Mouse (Mus musculus) embryo, embryonic 11.5 days (tissue): Measurements from ENCODE around the gene Pds5a.
"Not testable (repeated sequence)": the region's sequence is repeated elsewhere in the genome, so short reads cannot be mapped to it uniquely, and the experiment has no call there.

Experiments used
- DNase-seq: peaks from one replicate; pipeline ENCODE4 v3.0.0-alpha.2; 2012; ENCODE audit warnings: low read depth, low spot score

Gene Pds5a

DNA sequence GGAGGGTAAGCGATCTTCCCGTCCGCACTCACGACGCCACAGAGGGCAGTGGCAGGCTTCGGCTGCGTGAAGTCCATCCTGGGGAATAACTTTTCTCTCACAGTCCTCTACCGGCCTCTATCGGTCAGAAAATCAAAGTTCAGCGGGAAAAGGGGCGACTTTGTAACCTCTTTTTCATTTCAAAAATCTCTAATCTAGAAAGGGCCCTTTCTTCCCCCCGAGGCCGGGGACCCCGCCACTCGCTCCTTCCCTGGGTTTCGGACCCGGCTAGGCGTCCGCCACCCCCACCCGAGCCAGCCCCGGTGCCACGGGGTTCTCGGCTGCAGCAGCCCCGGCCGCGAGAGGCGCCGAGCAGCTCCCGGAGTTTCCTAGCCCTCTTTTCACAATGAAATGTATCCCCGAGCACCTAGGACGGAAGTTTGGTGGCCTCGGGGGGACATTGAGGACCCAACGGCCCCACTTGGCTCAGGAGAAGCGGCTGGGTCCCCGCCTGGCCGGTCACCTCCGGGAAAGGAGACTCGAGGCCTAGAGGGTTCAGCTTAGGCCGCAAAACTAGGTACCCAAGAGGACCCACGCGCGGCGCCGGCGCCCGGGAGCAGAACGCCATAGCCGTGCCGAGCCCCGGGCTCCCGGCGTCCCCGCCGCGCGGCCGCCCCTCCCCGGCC lies 1.1 kb downstream of the Pds5a start:
- DNase-seq: peak; percentile 58

DNA sequence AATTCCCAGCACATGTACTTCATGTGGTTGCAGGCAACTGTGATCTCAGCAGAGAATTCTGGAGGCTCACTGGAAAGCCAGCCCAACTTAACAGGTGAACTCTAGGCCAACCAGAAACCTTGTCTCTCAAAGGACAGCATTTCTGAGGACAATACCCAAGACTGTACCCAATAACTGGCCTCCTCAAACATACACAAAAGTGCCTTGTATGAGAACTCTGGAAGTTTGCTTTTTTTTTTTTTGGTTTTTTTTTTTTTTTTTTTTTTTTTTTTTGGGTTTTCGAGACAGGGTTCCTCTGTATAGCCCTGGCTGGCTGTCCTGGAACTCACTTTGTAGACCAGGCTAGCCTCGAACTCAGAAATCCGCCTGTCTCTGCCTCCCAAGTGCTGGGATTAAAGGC lies 4.0 kb downstream of the Pds5a start:
- not testable (repeated sequence) for DNase-seq

DNA sequence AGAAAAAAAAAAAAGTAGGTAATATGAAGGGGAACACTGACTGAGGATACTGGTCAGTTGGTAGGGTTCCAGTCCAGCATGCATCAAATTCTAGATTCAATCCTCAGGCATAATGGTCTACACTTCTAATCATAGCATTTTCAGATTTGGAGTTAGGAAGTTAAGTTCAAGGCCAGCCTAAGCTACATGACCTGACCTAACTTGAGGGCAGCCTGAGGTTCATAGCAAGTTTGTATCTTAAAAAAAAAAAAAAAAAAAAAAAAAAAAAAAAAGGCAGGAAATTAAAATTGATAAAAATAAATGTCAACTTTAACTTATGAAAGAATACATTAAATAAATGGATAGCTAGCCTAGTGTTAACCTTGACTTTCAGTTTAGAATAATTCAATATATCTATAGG lies 5.1 kb downstream of the Pds5a start:
- DNase-seq: no peak

DNA sequence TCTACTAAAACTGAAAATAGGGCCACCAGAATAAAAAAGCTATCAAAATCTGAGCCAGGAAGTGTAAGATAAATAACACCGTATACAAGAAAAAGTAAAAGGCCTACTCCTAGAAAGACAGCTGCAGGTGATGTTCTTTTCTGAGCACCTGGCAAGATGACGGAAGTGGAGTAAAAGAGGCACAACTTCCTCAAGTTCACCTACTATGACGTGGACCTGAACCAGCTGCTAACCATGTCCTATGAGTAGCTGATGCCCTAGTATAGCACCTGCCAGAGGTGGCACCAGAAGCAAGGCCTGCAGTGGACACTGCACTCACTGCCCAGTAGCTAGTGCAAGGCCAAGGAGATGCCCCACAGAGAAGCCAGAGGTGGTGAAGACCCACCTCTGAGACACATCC lies 9.3 kb downstream of the Pds5a start:
- DNase-seq: no peak

DNA sequence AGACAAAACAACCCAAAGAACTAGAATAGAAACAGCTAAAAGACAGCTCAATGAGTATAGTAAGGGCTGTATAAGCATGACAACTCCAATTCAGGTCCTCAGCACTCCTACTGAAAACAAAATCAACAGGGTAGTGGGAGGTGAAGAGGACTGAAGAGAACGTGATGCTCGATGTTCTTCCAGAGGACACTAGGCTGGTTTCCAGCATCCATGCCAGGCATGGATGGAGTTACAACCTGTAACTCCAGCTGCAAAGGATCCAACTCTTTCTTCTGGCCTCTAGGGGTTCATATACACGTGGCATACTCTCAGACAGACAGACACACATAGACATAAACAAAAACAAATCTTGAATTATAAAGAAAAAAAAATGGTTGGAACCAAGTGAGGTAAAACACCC lies 11.3 kb downstream of the Pds5a start:
- DNase-seq: no peak

DNA sequence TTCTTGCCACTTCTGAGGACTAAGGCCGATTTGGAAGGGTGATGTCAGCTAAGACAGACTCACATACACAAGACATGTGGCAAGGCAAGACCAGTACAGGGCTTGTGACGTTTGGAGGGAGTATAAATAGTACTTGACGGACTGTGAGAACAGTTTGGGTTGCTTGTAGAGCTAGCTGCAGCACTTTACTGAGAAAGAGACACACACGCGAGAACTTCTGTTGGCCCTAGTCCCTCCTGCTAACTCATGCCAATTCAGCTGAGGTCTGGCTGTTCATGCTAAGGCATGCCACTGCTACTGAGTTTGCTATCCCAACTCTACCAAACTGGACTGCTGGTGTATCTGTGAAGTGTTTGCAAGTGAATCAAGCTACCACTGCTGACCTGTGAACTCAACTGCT lies 19.2 kb downstream of the Pds5a start:
- no peak for DNase-seq

DNA sequence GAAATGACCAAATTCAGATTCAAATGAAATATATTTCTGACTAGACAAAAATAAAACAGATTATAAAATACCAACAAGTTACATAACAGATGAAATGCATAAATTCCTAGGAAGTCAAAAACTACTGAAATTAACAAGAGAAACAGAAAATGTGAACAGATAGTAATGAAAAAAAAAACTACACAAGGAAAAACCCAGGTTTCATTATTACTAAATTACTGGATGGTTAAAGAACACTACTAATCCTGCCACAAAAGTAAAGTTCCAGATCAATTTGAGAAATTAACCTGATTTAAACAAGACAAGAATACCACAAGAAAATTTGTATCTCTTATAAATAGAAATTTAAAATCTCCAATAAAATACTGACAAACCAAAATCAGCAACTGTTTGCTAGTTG lies 25.9 kb downstream of the Pds5a start:
- DNase-seq: no peak

DNA sequence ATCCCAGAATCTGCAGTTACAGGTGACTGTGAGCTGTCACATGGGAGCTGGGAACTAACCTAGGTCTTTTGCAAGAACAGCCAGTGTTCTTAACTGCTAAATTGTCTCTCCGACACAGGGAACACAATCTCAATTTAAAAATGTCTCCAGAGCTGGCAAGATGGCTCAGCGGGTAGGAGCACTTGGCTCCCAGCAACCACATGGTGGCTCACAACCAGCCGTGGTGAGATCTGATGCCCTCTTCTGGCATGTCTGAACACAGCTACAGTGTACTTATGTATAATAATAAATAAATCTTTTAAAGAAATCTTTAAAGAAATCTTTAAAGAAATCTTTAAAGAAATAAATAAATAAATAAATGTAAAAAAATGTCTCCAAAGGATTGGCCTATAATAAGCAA lies 30.4 kb downstream of the Pds5a start:
- no peak for DNase-seq

DNA sequence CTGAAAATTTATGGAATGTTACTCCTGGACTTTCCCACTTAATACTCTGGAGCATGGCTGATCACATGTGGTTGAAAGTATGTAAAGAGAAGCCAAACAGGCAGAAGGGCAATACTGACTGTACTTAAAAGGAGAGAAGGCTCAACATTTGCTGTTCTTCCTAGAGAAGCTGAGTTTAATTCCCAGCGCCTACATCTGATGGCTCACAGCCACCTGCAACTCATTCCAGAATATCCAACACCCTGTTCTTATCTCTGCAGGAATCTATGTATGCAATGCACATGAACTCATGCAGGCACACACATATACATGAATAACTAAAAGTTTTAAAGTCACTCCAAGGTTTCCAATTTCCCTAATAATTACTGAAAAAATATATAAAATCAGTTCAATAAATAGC lies 32.7 kb downstream of the Pds5a start:
- no peak for DNase-seq

DNA sequence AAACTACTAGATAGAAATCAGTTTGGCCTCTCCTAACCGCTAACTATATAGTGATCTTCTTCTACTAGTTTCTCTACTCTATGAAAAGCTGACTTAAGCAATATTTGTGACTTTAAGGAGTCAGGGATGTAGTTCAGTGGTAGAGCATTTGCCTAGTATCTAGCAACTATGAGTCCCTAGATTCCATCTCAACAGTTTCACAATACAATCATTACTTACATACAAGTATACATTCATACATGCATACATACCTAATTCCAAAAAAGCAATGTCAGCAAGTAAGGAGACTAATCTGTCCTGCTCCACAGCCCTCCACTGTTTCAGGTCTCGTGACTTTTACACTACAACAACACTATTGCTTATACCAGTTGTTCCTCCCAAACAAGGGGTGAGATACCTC lies 36.1 kb downstream of the Pds5a start:
- no peak for DNase-seq

DNA sequence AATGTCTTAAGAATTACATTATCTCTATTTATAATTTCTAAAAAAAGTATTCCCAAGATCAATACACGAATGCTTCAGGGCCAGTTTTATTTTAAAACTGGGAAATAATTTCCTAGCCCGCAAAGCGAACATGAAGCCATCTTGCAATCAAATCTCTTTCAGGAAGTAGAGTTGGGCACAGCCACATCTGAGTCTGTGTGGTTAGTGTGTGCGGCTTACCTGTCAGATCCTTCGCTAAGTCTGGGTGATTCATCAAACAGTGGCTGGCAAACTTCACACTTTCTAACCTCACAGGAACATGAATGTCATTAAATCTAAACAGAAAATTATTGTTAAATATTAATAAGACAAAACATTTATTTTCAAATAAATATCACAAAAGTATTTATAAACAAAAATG lies 44.3 kb downstream of the Pds5a start:
- no peak for DNase-seq

DNA sequence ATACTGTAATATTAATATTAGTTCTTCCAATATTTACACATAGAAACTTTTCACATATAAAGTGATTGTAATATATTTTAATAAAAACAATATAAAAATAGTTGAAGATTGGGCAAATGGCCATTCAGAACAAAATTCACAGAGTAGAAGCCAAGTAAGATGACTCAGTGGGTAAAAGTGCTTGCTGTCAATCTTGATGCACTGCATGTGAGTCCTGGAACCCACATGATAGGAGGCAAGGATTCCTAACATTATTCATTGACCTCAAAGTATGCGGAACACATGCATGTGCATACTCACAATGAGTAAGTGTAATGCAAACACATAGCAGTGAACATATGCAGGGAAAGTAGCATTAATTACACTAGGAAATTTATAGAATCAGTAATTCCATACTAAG lies 59.2 kb downstream of the Pds5a start:
- DNase-seq: no peak

DNA sequence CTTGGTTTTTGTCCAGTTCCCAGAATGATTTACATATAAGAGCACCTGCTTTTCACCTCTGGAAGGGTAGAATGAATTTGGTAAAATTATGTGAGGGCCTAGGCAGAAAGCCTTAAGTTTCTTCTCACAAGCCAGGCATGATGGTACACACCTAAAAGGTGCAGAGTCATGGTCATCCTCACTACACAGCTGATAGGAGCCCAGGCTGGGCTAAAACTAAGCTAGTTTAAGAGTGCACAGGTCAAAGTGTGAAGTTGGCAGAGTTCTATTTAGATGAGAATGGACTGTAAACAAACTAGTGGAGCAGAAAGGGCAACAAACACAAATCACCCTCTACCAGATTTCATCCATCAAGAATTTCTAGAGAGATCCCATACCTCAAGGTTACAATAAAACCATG lies 73.7 kb downstream of the Pds5a start:
- DNase-seq: no peak

DNA sequence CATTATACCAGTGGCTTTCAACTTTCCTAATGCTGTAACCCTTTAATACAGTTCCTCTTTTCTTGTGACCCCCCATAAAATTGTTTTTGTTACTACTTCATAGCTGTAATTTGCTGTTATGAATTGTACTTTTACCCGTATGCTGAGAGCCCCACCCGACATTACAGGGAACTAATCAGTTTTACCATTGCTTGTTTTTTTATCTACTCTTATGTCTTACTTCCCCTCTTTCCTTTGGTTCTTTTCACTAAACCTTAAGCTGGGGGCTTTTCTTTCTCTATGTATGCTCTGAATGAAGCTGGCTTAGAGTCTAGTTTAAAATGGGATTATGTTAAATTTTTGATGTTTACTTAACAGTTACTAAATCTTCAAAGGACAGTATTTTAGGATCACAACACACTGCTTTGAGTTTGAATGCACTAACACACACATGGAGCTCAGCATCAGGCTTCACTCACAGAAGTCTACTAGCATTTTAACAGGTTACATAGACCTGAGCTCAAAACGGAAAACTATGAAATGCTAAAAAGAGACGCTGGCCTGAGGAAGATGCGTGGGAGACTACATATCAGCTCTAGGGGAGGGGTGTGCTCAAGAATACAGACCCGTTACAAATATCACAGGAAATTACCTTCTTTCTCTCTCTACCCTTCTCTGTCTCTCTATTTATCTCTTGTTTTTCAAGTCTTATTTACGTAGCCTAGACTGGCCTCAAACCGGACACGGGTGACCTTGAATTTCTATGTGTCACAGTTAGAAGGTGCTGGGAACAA lies 84.7 kb downstream of the Pds5a start:
- DNase-seq: no peak

DNA sequence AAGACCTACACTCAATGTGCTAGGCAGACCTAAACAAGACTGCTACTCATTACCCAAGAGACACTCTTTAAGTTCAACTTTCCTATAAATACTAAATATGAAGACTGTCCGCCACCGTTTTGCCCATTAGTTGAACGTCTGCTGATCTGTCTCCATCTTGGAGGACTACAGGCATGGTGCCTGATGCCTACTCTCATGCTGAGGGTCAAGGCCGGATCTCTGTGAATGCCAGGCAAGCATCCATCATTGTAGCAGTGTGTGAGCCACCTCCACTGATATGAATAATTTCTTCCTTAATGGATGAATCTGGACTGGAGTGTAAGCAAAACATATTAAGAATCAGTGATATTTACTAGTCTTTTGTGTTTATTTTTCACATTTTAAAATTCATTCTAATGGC lies 87.5 kb downstream of the Pds5a start:
- DNase-seq: no peak

DNA sequence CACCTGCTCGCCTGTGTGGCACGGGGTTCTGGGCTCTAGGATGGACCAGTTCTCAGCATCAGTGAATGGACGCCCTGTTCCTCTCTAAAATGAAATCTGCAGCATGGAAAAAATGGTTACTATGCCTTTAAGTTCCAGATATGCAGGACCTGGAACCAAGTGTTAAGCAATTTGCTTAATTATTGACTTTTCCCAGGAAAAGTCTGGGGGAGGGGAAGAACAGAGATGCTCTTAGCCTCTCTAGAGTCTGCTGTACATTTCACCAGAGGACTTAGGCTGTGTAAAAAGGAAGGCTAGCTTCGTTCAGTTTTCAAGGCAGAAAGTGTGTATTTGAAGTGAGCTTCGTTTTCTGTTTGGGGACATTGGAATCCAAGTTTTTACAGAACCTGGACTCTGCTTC lies 88.3 kb downstream of the Pds5a start:
- no peak for DNase-seq

DNA sequence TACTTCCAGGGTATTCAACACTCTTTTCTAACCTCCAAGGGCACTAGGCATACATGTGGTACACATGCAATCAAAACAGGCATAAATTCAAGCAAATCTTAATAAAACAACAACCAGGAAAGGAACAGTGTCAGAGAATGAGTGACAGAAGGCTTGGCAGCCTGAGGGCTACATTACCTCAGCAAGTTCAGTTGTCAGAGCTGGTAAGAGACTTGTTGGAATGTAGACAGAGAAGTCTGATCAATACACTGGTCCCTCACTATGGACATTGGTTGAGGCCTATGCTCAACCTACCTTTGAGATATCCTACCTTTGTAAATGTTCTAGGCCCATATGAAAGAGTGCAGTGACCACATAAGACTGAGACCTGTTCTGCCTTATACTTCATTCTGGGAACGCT lies 91.3 kb downstream of the Pds5a start:
- no peak for DNase-seq

DNA sequence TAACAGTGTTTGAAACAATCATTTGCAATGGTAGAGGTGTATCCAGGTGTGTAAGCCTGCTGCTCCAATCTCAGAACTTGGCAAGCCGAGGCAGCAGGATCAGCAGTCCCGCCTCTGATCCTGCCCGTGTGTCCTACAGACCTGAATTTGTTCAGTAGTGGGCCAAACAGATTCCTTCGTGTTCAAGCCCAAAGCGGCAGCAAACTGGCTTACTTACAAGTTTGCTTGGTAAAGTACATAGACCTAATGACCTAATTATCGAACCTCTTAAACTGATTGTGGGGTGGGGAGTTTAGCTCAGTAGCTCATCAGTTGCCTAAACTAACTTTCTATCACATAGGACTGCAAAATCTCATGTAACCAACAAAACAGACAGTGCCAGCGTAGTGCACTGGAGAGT lies 98.4 kb downstream of the Pds5a start:
- DNase-seq: no peak

DNA sequence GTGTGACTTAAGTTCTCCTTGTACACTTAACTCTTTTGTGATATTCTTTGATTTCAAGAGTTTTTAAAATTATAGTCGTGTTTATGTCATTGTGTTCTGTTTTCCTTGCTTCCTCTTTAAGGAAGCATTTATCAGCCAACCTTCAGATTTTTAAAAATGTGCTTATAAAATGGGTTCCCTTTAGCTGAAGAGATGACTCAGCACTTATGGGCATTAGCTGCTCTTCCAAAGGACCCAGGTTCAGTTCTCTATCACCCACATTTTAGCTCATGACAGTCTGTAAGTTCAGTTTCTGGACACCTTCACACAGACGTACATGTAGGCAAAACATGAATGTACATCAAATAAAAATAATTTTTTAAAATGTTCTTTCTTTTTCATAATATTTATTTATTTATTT lies 105.7 kb downstream of the Pds5a start:
- no peak for DNase-seq

DNA sequence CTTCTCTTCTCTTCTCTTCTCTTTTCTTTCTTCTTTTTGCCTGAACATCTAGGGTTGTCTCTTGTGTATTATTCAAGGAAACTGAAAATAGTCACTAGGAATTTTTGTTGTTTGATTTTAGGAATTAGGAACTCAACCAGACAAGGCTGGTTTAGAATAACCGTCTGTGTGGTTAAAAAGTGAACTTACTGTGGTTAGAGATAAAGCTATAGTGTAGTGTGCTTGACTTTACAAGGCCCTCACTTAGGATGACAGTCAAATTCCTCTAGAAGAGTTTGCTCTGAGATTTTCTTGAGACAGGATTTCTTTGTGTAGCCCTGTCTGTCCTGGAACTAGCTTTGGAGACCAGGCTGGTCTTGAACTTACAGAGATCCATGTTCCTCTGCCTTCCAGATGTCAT lies 107.9 kb downstream of the Pds5a start:
- DNase-seq: no peak

DNA sequence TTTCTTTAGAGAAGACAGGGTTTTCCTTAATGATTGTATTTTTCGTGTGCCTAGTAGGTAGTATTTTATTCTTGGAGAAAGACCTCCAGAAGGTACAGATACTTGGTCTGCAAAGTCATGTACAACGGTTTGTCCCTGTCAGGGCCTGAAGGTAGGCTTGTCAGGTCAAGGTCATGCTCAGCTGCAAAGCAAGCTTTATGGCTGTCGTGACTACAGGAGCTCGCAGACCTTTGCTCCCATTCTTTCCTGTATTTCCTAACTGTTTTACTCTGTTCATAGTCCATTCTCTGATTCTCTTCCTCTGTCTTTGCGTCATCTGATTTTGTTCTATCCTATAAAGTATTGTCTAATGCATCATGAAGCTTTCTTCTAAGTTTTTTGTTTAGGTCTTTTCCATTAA lies 111.8 kb downstream of the Pds5a start:
- DNase-seq: no peak

DNA sequence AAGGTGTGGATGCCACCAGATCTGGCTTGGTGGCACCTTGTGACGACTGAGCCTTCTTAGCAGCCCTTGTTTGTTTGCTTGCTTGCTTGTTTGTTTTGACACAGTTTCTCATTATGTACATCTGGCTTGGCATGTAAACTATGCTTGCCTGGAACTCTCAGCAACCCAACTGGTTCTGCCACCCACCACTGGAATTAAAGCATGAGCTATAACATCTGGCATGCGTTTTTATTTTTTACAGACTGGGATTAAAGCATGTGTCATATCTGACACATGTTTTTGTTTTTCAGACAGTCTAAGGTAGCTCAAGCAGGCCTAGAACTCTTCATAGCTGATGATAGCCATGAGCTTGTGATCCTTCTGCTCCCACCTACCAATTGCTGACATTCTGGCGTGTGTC lies 119.5 kb downstream of the Pds5a start:
- DNase-seq: no peak

DNA sequence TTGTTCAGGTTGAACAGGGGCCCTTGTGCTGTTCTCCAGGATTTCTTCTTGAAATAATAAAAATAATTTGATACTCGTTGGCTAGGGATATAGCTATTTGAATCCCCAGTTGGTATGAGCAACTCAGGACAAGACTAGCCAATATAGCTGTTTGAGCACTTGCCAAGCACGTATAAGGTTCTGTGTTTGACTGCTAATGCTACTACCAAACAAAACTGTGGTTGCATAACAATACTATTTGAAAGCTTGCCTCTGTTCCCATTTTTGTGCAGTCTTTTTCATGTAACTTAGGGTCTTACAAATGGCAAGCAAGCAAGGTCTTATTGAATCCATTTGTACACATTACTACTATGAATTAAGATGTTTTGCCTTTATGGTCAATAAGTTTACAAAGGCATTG lies 122.2 kb downstream of the Pds5a start:
- no peak for DNase-seq

DNA sequence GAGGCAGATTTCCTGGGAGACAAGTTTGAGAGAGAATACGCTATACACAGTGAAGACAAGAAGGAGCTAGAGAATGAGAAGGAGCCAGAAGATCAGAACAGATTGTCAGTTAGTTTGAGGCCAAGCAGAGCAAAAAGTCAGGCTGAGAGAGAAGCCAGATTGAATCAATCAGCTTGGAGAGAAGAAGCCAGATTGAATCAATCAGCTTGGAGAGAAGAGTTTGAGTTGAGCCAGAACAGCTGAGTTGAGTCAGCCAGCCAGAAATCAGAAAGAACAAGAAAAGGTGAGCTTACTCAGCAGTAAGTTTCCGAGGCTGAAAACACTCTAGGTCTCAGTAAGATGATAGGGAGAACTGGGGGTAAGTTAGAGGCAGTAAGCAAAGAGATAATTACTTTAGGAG lies 123.2 kb downstream of the Pds5a start:
- no peak for DNase-seq
